Mouse (Mus musculus) MEL (cell line): ENCODE results near the gene Hist1h2ak. TPM values are rescaled to one million over a fixed set of nuclear protein-coding genes. Genes with fewer than 3 reads are reported as not detected.
"Not testable (repeated sequence)": the region's sequence is repeated elsewhere in the genome, so short reads cannot be mapped to it uniquely, and the experiment has no call there.

Experiments
- DNase-seq: peaks from one replicate; pipeline ENCODE4 v3.0.0; 2011; ENCODE audit warnings: low read depth, low spot score
- H3K27ac ChIP-seq: 2 replicates; pipeline ENCODE4 v1.5.1; 2012; ENCODE audit warnings: low read depth, mild to moderate bottlenecking, control low read depth, low read length, moderate library complexity; ENCODE audit not compliant: control insufficient read depth
- H3K27me3 ChIP-seq, 2 experiments: fragments of 150-350 bp in 1 of 2; sonication (generic) in 1 of 2; 2 replicates each; pipeline ENCODE4 v1.6.1; 2012; ENCODE audit warnings: low read length in 2 of 2, mild to moderate bottlenecking in 2 of 2, improper control_type of control experiment in 1 of 2, moderate library complexity in 1 of 2; ENCODE audit not compliant: insufficient read depth in 2 of 2, control insufficient read depth in 1 of 2
- H3K36me3 ChIP-seq, 2 experiments: 2 replicates each; pipeline ENCODE4 v1.6.1; 2012 to 2014; ENCODE audit warnings: low read length in 2 of 2, improper control_type of control experiment in 1 of 2, inconsistent platforms in 1 of 2, mild to moderate bottlenecking in 1 of 2; ENCODE audit not compliant: insufficient read depth in 2 of 2, control insufficient read depth in 1 of 2
- H3K4me1 ChIP-seq, 2 experiments: fragments of 150-350 bp in 1 of 2; sonication (generic) in 1 of 2; 2 replicates each; pipeline ENCODE4 v1.6.1; 2012; ENCODE audit warnings: low read length in 2 of 2, improper control_type of control experiment in 1 of 2, mild to moderate bottlenecking in 1 of 2; ENCODE audit not compliant: insufficient read depth in 2 of 2, control insufficient read depth in 1 of 2
- H3K4me3 ChIP-seq, 2 experiments: fragments of 150-350 bp in 1 of 2; sonication (generic) in 1 of 2; 2 replicates each; pipeline ENCODE4 v1.5.1; 2012; ENCODE audit warnings: low read depth in 2 of 2, low read length in 2 of 2, mild to moderate bottlenecking in 2 of 2, moderate library complexity in 2 of 2, control low read depth in 1 of 2, improper control_type of control experiment in 1 of 2; ENCODE audit not compliant: control insufficient read depth in 1 of 2, insufficient read depth in 1 of 2
- H3K79me2 ChIP-seq: 2 replicates; pipeline ENCODE4 v1.6.1; 2012; ENCODE audit warnings: mild to moderate bottlenecking, low read length, moderate library complexity; ENCODE audit not compliant: control insufficient read depth, poor library complexity, insufficient read depth
- H3K9ac ChIP-seq: 2 replicates; pipeline ENCODE4 v1.6.1; 2012; ENCODE audit warnings: low read depth, mild to moderate bottlenecking, control low read depth, low read length, moderate library complexity; ENCODE audit not compliant: control insufficient read depth, poor library complexity, severe bottlenecking
- H3K9me3 ChIP-seq: fragments of 150-350 bp; sonication (generic); replicated peaks from 2 replicates; pipeline ENCODE4 v1.6.1; 2012; ENCODE audit warnings: mild to moderate bottlenecking, low read length, improper control_type of control experiment, moderate library complexity; ENCODE audit not compliant: insufficient read depth
- CHD2 ChIP-seq: IDR thresholded peaks from 2 replicates; pipeline ENCODE4 v1.6.1; 2011; ENCODE audit warnings: low read length, improper control_type of control experiment
- CTCF ChIP-seq, 3 experiments: IDR thresholded peaks in 2 of 3; conservative IDR thresholded peaks in 1 of 3; 2 replicates each; pipeline ENCODE4 v1.5.1; 2011 to 2012; ENCODE audit warnings: low read length in 3 of 3, low read depth in 2 of 3, mild to moderate bottlenecking in 2 of 3, improper control_type of control experiment in 1 of 3, inconsistent platforms in 1 of 3, mixed read lengths in 1 of 3, moderate library complexity in 1 of 3; ENCODE audit not compliant: control insufficient read depth in 1 of 3, insufficient read depth in 1 of 3, poor library complexity in 1 of 3, severe bottlenecking in 1 of 3
- E2F4 ChIP-seq: IDR thresholded peaks from 2 replicates; pipeline ENCODE4 v1.6.1; 2011; ENCODE audit warnings: low read depth, low read length, improper control_type of control experiment, borderline replicate concordance
- ELF1 ChIP-seq: IDR thresholded peaks from 2 replicates; pipeline ENCODE4 v1.6.1; 2014; ENCODE audit warnings: low read depth, mild to moderate bottlenecking, inconsistent platforms, low read length, improper control_type of control experiment, moderate library complexity
- EP300 ChIP-seq, 2 experiments: IDR thresholded peaks; 2 replicates each; pipeline ENCODE4 v1.6.1; 2011; ENCODE audit warnings: improper control_type of control experiment in 2 of 2, low read length in 2 of 2, low read depth in 1 of 2, mild to moderate bottlenecking in 1 of 2
- HCFC1 ChIP-seq: IDR thresholded peaks from 2 replicates; pipeline ENCODE4 v1.6.1; 2012; ENCODE audit warnings: low read depth, mild to moderate bottlenecking, inconsistent platforms, low read length, improper control_type of control experiment, moderate library complexity
- JUND ChIP-seq: IDR thresholded peaks from 2 replicates; pipeline ENCODE4 v1.6.1; 2011; ENCODE audit warnings: low read depth, mild to moderate bottlenecking, improper control_type of control experiment, low read length
- MXI1 ChIP-seq: IDR thresholded peaks from 2 replicates; pipeline ENCODE4 v1.6.1; 2011; ENCODE audit warnings: mild to moderate bottlenecking, low read depth, low read length, improper control_type of control experiment
- MYC ChIP-seq: IDR thresholded peaks from 2 replicates; pipeline ENCODE4 v1.6.1; 2011; ENCODE audit warnings: low read depth, mild to moderate bottlenecking, low read length, improper control_type of control experiment, moderate library complexity
- NELFE ChIP-seq: IDR thresholded peaks from 2 replicates; pipeline ENCODE4 v1.6.1; 2011; ENCODE audit warnings: low read depth, low read length, improper control_type of control experiment
- NRF1 ChIP-seq: IDR thresholded peaks from 2 replicates; pipeline ENCODE4 v1.6.1; 2014; ENCODE audit warnings: low read depth, mild to moderate bottlenecking, inconsistent platforms, low read length, improper control_type of control experiment, moderate library complexity; ENCODE audit not compliant: poor library complexity, insufficient read depth, severe bottlenecking
- POLR2A ChIP-seq, 2 experiments: IDR thresholded peaks; 2 replicates each; pipeline ENCODE4 v1.6.1; 2011 to 2012; ENCODE audit warnings: low read length in 2 of 2, mild to moderate bottlenecking in 2 of 2, control low read depth in 1 of 2, improper control_type of control experiment in 1 of 2, low read depth in 1 of 2, moderate library complexity in 1 of 2; ENCODE audit not compliant: control insufficient read depth in 1 of 2, insufficient read depth in 1 of 2, poor library complexity in 1 of 2
- POLR2AphosphoS2 ChIP-seq: IDR thresholded peaks from 2 replicates; pipeline ENCODE4 v1.6.1; 2011; ENCODE audit warnings: low read length, improper control_type of control experiment
- POLR2AphosphoS5 ChIP-seq: IDR thresholded peaks from 2 replicates; pipeline ENCODE4 v1.6.1; 2012; ENCODE audit warnings: low read depth, borderline replicate concordance, mild to moderate bottlenecking, inconsistent platforms, low read length, moderate library complexity, mixed read lengths
- RAD21 ChIP-seq: IDR thresholded peaks from 2 replicates; pipeline ENCODE4 v1.6.1; 2011; ENCODE audit warnings: mild to moderate bottlenecking, low read depth, low read length, improper control_type of control experiment
- RCOR1 ChIP-seq: IDR thresholded peaks from 2 replicates; pipeline ENCODE4 v1.6.1; 2012; ENCODE audit warnings: low read depth, mild to moderate bottlenecking, inconsistent platforms, low read length, improper control_type of control experiment
- SIN3A ChIP-seq: IDR thresholded peaks from 2 replicates; pipeline ENCODE4 v1.6.1; 2012; ENCODE audit warnings: low read length, improper control_type of control experiment, inconsistent platforms
- SMC3 ChIP-seq: IDR thresholded peaks from 2 replicates; pipeline ENCODE4 v1.6.1; 2011; ENCODE audit warnings: low read depth, low read length, improper control_type of control experiment
- TBP ChIP-seq: IDR thresholded peaks from 2 replicates; pipeline ENCODE4 v1.8.0; 2011; ENCODE audit warnings: low read depth, low read length, improper control_type of control experiment
- TCF12 ChIP-seq: IDR thresholded peaks from 2 replicates; pipeline ENCODE4 v1.6.1; 2014; ENCODE audit warnings: low read depth, mild to moderate bottlenecking, inconsistent platforms, low read length, improper control_type of control experiment, moderate library complexity
- UBTF ChIP-seq: IDR thresholded peaks from 2 replicates; pipeline ENCODE4 v1.6.1; 2012; ENCODE audit warnings: low read depth, mild to moderate bottlenecking, inconsistent platforms, low read length, improper control_type of control experiment, moderate library complexity, borderline replicate concordance; ENCODE audit not compliant: insufficient read depth
- ZC3H11A ChIP-seq: IDR thresholded peaks from 2 replicates; pipeline ENCODE4 v1.6.1; 2012; ENCODE audit warnings: low read depth, mild to moderate bottlenecking, inconsistent platforms, low read length, improper control_type of control experiment
- ZMIZ1 ChIP-seq: IDR thresholded peaks from 2 replicates; pipeline ENCODE4 v1.6.1; 2012; ENCODE audit warnings: low read depth, mild to moderate bottlenecking, inconsistent platforms, low read length, improper control_type of control experiment, moderate library complexity
- polyA plus RNA-seq, 2 experiments: library from polyadenylated mRNA; stranded (reverse) in 1 of 2; unstranded in 1 of 2; fragments of >175 nt in 1 of 2; fragments of >200 nt in 1 of 2; gene quantifications; 2 replicates each; pipeline versions ENCODE4 v1.2.1 to v1.2.4; 2012; ENCODE audit warnings: low replicate concordance in 2 of 2, low read depth in 1 of 2; ENCODE audit not compliant: insufficient read length in 2 of 2, insufficient read depth in 1 of 2, missing spikeins in 1 of 2
- total RNA-seq: library from RNA; depleted of rRNA; stranded (reverse); fragments of 300-350 nt; gene quantifications from 2 replicates; pipeline ENCODE4 v1.2.3, GENCODE M21; 2012

The Hist1h2ak gene
- total and polyA plus RNA-seq, 3 experiments = 10.6 to 1,127 TPM; not detected in 1

GRCm38 (mm10) chr13:21734906-21735767 is 18.5 kb downstream of the Hist1h2ak start, which contains the start of gene Hist1h4j:
TSS of gene Hist1h4j (plus strand) at chr13:21735064.
- H3K36me3 ChIP-seq, H3K79me2 ChIP-seq: not testable (repeated sequence)

DNA sequence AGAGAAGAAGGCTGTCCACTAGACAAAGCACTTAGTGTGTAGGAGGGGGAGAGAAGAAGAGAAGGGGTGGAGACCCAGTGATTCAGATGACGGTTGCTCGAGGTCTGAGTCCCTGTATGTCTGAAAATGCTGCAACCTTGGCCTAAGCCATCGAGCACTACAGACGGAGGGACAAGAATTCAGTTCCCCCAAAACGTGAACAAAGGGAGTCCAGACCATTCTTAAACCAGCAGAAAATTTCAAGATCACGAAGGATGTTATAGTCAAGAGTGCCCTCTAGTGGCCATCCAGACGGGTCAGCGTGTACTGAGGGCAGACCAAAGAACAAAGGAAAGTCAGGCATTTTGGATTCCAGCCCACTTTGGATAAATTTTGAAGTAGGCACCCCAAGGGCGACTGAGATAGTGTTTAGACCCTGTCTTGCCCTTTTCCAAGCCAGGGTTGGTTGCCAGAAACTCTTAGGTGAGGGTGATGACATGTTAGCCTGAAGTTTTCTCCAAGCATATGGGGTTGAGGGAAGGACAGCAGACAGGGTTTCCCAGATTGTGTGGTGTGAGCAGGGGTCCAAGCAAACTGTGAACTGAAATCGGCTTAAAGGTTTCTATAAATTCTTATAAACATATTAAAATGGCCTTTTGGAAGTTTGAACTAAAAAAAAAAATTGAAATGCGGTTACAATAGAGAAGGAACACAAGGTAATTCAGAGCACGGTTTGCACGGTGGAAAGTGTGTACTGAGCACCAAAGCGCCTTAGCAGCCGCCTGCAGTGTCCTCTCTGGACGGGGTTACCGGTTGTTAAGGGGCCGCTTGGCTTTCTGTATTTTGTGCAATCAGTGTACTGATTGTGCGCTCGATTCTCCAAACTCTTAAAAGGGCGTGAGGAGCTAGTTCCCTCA is 19.4 kb downstream of the Hist1h2ak start:
- TF ChIP-seq SIN3A (peak; percentile 75), CHD2 (0 out of 2 replicates have a peak, but pooled peaks have one; percentile 9), CTCF (IDR thresholded peaks at IDR 0.05 in 2 of 3, conservative IDR thresholded peaks at IDR 0.05 in 1 of 3; ENCODE audit: control insufficient read depth in 1 of 3, insufficient read depth in 1 of 3, low read depth in 2 of 3, low read length in 3 of 3, poor library complexity in 1 of 3, severe bottlenecking in 1 of 3) (peak; percentile 76 to 91 (median 79)), ZC3H11A (peak; percentile 67), HCFC1 (peak; percentile 21; the same call in 1 of the 2 replicates), MYC (peak; percentile 80), RAD21 (peak; percentile 87), NRF1 (no peak), TBP (0 out of 2 replicates have a peak, but pooled peaks have one; percentile 33), SMC3 (peak; percentile 65), MXI1 (peak; percentile 65), POLR2AphosphoS2 (no peak), RCOR1 (no peak), ELF1 (no peak)
- H3K9me3 ChIP-seq = no peaks in the 10 kb centered on the region
- H3K9ac ChIP-seq = peak overlapping the region; percentile 83
- peak; percentile 93 for DNase-seq
- peak overlapping the region; percentile 17 to 46 for H3K4me3 ChIP-seq
- H3K27ac ChIP-seq = peak overlapping the region; percentile 95
- H3K27me3 ChIP-seq = no peaks in the 10 kb centered on the region
- peaks cover 0 to 10% of the 10 kb centered on the region in 2 experiments; a peak in 2 of 4 replicates for H3K4me1 ChIP-seq
- H3K36me3 ChIP-seq = peaks cover 0 to 4% of the 10 kb centered on the region in 2 experiments; a peak in 2 of 4 replicates
- H3K79me2 ChIP-seq = no peaks in the 10 kb centered on the region; the same call in 1 of the 2 replicates

More at GRCm38 (mm10) chr13:21734906-21735767, 18.5 kb downstream of the Hist1h2ak start, which contains the start of gene Hist1h4j:
- H3K4me3 ChIP-seq = peak within 1 kb of the TSS; percentile 17 to 46
- TF ChIP-seq E2F4 (peak; percentile 94), POLR2AphosphoS2 (peak; percentile 99), RCOR1 (0 out of 2 replicates have a peak, but pooled peaks have one; percentile 32), POLR2AphosphoS5 (peak; percentile 96; the same call in 1 of the 2 replicates), ZMIZ1 (peak; percentile 99), SMC3 (peak; percentile 47), TBP (peak; percentile 98), POLR2A (IDR thresholded peaks at IDR 0.05; ENCODE audit: control insufficient read depth in 1 of 2, insufficient read depth in 1 of 2, low read depth in 1 of 2, low read length in 2 of 2, poor library complexity in 1 of 2) (peak; percentile 97 to 99), UBTF (peak; percentile 94; the same call in 1 of the 2 replicates), MYC (0 out of 2 replicates have a peak, but pooled peaks have one; percentile 6), HCFC1 (peak; percentile 80), TCF12 (peak; percentile 30; the same call in 1 of the 2 replicates), NELFE (peak; percentile 99), JUND (peak; percentile 71; the same call in 1 of the 2 replicates), SIN3A (peak; percentile 64), EP300 (IDR thresholded peaks at IDR 0.05; ENCODE audit: low read depth in 1 of 2, low read length in 2 of 2) (peak in 1 of 2 experiments; percentile 58; a peak in 2 of 4 replicates)
- TF ChIP-seq, all 39 proteins: peak for 16; not testable (repeated sequence) for 23
- H3K4me1 ChIP-seq, H3K27me3 ChIP-seq, H3K9me3 ChIP-seq: not testable (repeated sequence)
- peak within 1 kb of the TSS; percentile 83 for H3K9ac ChIP-seq
- DNase-seq = peak; percentile 94
- peak within 1 kb of the TSS; percentile 95 for H3K27ac ChIP-seq
